Mouse (Mus musculus): ENCODE results near the gene Npepl1.

- TF ChIP-seq POLR2A (IDR thresholded peaks at IDR 0.05; ENCODE audit: low read depth, low read length) (no peak), CTCF (IDR thresholded peaks at IDR 0.05; ENCODE audit: extremely low read depth, insufficient read depth, insufficient read length, insufficient replicate concordance) (no peak)
Measured at GRCm38 (mm10) chr2:174067793-174068419, 42.2 kb upstream of the Npepl1 start.

Measured in spleen, adult 2 months (tissue).